Mouse (Mus musculus): ENCODE results near the gene Cnot11. TPM values are rescaled to one million over a fixed set of nuclear protein-coding genes. Genes with fewer than 3 reads are reported as not detected.

Gene Cnot11
- polyA plus RNA-seq, 1 experiment: 17.8 TPM

DNA sequence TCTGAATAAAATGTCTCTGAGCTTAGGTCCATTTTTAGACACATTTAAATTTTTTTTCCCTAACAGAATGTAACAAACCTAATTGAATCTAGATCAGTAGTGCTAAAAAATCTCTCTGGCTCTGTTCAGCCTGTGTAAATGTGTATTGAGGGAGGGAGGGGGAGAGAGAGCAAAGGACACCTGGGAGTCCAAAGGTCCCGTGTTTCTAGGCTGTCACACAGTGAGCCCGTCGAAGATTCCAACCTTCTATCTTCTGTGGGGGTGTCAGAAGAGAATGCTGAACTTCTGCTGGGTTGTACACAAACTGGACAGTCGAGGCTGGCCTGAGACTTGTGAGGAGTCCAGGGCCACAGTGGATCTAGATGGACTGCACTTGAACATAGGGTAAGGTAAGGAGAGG lies 57.3 kb downstream of the Cnot11 start:
- WGBS: 65% methylated on average over 4 of the region's 4 CpGs
- no peak for TF ChIP-seq CTCF (IDR thresholded peaks at IDR 0.05; ENCODE audit: insufficient read depth, low read length)
- no peak for DNase-seq
- no peak overlapping the region for H3K4me3 ChIP-seq (replicated peaks; ENCODE audit: extremely low read depth, low read depth, low read length)
- H3K4me1 ChIP-seq (ENCODE audit: control insufficient read depth, insufficient read depth, low read length): no peaks in the 10 kb centered on the region

GRCm38 (mm10) chr1:39593836-39594235 lies 59.0 kb downstream of the Cnot11 start:
- Histone ChIP-seq H3K4me3 (replicated peaks; ENCODE audit: extremely low read depth, low read depth, low read length) (no peak overlapping the region), H3K4me1 (ENCODE audit: control insufficient read depth, insufficient read depth, low read length) (no peaks in the 10 kb centered on the region)
- no peak for TF ChIP-seq CTCF (IDR thresholded peaks at IDR 0.05; ENCODE audit: insufficient read depth, low read length)
- TF ChIP-seq POLR2A (IDR thresholded peaks at IDR 0.05; ENCODE audit: borderline replicate concordance, extremely low read depth, low read depth, low read length): no peak
- WGBS: 78% methylated on average over 10 of the region's 10 CpGs
- no peak for DNase-seq

Other genes with a start within 250 kb of the Cnot11 start
- gene Rpl31, start 167.2 kb upstream of the Cnot11 start, polyA plus RNA-seq (2012; rRNA removed): 157 and 201 TPM in 2 replicates
- 27.2 and 30.9 TPM in 2 replicates for gene Tbc1d8, start 56.2 kb upstream of the Cnot11 start, polyA plus RNA-seq (2012; rRNA removed)
- gene Rnf149, start 42.4 kb downstream of the Cnot11 start, polyA plus RNA-seq (2012; rRNA removed): 17.3 and 18.2 TPM in 2 replicates
- 0.07 and 0.14 TPM in 2 replicates for gene Creg2, start 116.5 kb downstream of the Cnot11 start, polyA plus RNA-seq (2012; rRNA removed)
- gene Rfx8, start 186.0 kb downstream of the Cnot11 start, polyA plus RNA-seq (2012; rRNA removed): 0.14 and 0.24 TPM in 2 replicates